In the genomic region with DNA sequence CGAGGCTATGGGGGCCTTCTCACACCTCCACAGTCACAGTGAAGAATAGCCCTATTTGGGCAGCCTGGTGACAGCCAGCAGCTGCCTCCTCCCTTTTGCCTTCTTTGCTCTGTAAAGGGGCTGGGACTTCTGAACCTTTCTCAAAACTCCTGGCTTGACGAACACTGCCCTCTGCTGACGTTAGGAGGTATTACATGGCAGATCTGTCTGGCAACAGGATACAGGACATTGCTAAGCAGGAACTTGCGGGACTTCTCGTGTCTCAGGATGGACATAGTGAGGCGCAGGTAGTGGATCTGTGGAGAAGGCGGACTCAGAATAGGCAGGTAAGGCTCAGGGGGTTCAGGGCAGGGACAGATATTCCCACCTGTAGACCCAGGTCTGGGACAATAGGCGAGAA, we compare ENCODE assay signal across 9 mouse cellular contexts. TPM values are rescaled to one million over a fixed set of nuclear protein-coding genes. Genes with fewer than 3 reads are reported as not detected.
DNase-seq lines count a peak whose midpoint lies in the region; ATAC-seq and TF ChIP-seq lines count a peak whose summit lies in the region.
"Had no signal": no experiment of that assay in that cellular context is flagged by ENCODE, and none has a peak within 500 bp of the region (broad histone marks: within the 10 kb centered on the region; RNA-seq: fewer than 3 reads in every experiment).

No protein-coding gene starts in this region.

- no peak for TF ChIP-seq EP300 in liver, postnatal 0 days (IDR thresholded peaks at IDR 0.05; ENCODE audit: low read depth)

- no peak for TF ChIP-seq POLR2A in bone marrow macrophage, adult 2 months (IDR thresholded peaks at IDR 0.05; ENCODE audit: borderline replicate concordance, low read depth, low read length)

- ATAC-seq in liver, postnatal 0 days = peak; percentile 71
- ATAC-seq in neural tube, embryonic 14.5 days (ENCODE audit: low read depth) = peak; percentile 35; the same call in 1 of the 2 replicates

- DNase-seq in CD4-positive helper T cell, adult 2 months (ENCODE audit: low read depth, low spot score) = peak; percentile 80
- DNase-seq in fibroblast of lung, adult 2 months (ENCODE audit: low read depth) = peak; percentile 71
- DNase-seq in heart, postnatal 10 days = peak; percentile 91 to 95
- DNase-seq in large intestine, adult 2 months (ENCODE audit: low read depth, low spot score) = peak; percentile 64
- DNase-seq in liver, postnatal 0 days = peak; percentile 89
- DNase-seq in telencephalon, adult 2 months (ENCODE audit: low read depth, low spot score) = peak; percentile 60

- no peak overlapping the region for H3K9ac ChIP-seq in liver, postnatal 0 days (replicated peaks)
- no peak overlapping the region for H3K9ac ChIP-seq in neural tube, embryonic 14.5 days (replicated peaks; ENCODE audit: low read depth, low read length)
- H3K9ac ChIP-seq: embryonic facial prominence, embryonic 12.5 days had no signal

- WGBS in large intestine, adult 2 months = 22% methylated on average over 8 of the region's 8 CpGs
- 29% methylated on average over 8 of the region's 8 CpGs for WGBS in liver, postnatal 0 days (ENCODE audit: insufficient replicate concordance)
- WGBS in neural tube, embryonic 14.5 days = 22% methylated on average over 8 of the region's 8 CpGs

- no peak overlapping the region for H3K27ac ChIP-seq in bone marrow macrophage, adult 2 months (ENCODE audit: insufficient read depth, low read depth, low read length)
- H3K27ac ChIP-seq in liver, postnatal 0 days (ENCODE audit: low read depth) = no peak overlapping the region
- H3K27ac ChIP-seq in neural tube, embryonic 14.5 days (ENCODE audit: low read depth, low read length) = no peak overlapping the region
- H3K27ac ChIP-seq: embryonic facial prominence, embryonic 12.5 days had no signal

- no peaks in the 10 kb centered on the region for H3K27me3 ChIP-seq in liver, postnatal 0 days (ENCODE audit: insufficient read depth, low read length)
- no peaks in the 10 kb centered on the region for H3K27me3 ChIP-seq in neural tube, embryonic 14.5 days (ENCODE audit: control insufficient read depth, insufficient read depth, low read length)
- H3K27me3 ChIP-seq: embryonic facial prominence, embryonic 12.5 days had no signal

- intact Hi-C loops in heart, postnatal 10 days (cut with DNase I) = loop anchor here (1.0 kb wide), 1 partner anchor 164 kb away; no protein-coding TSS in a partner anchor

- H3K36me3 ChIP-seq in liver, postnatal 0 days (replicated peaks; ENCODE audit: insufficient read depth, low read length) = peaks cover 93% of the 10 kb centered on the region
- peaks cover 17% of the 10 kb centered on the region for H3K36me3 ChIP-seq in neural tube, embryonic 14.5 days (ENCODE audit: control insufficient read depth, insufficient read depth, low read length)

- no peak overlapping the region for H3K4me3 ChIP-seq in bone marrow macrophage, adult 2 months (ENCODE audit: insufficient read depth, low read length)
- H3K4me3 ChIP-seq in liver, postnatal 0 days (ENCODE audit: low read depth, low read length) = no peak overlapping the region
- H3K4me3 ChIP-seq in neural tube, embryonic 14.5 days (ENCODE audit: low read depth, low read length) = no peak overlapping the region
- H3K4me3 ChIP-seq: embryonic facial prominence, embryonic 12.5 days had no signal

- H3K4me1 ChIP-seq in bone marrow macrophage, adult 2 months (ENCODE audit: control insufficient read depth, insufficient read depth, low read length) = no peaks in the 10 kb centered on the region
- no peaks in the 10 kb centered on the region; the same call in 1 of the 2 replicates for H3K4me1 ChIP-seq in liver, postnatal 0 days (ENCODE audit: insufficient read depth)
- H3K4me1 ChIP-seq in neural tube, embryonic 14.5 days (ENCODE audit: control insufficient read depth, insufficient read depth, low read length) = no peaks in the 10 kb centered on the region
- H3K4me1 ChIP-seq: embryonic facial prominence, embryonic 12.5 days had no signal

- H3K4me2 ChIP-seq in liver, postnatal 0 days (ENCODE audit: low read depth, low read length) = no peak overlapping the region
- no peak overlapping the region for H3K4me2 ChIP-seq in neural tube, embryonic 14.5 days (ENCODE audit: low read depth, low read length)
- H3K4me2 ChIP-seq: embryonic facial prominence, embryonic 12.5 days had no signal

- peak; percentile 31 for TF ChIP-seq CTCF in bone marrow macrophage, adult 2 months (IDR thresholded peaks at IDR 0.05; ENCODE audit: low read depth, low read length)
- peak; percentile 99 for TF ChIP-seq CTCF in liver, postnatal 0 days (IDR thresholded peaks at IDR 0.05; ENCODE audit: low read depth)

- H3K9me3 ChIP-seq in liver, postnatal 0 days (ENCODE audit: low read length) = no peaks in the 10 kb centered on the region
- H3K9me3 ChIP-seq in neural tube, embryonic 14.5 days (ENCODE audit: control insufficient read depth, low read length) = no peaks in the 10 kb centered on the region
- H3K9me3 ChIP-seq: embryonic facial prominence, embryonic 12.5 days had no signal

RNA-seq across cellular contexts. Expression of gene Mst1, which starts 12.3 kb away (rescaled TPM):
- not detected in 2 replicates for polyA plus RNA-seq in bone marrow macrophage, adult 2 months (2012; ENCODE audit: insufficient read depth, insufficient read length, missing spikeins)
- not detected for total RNA-seq in heart, postnatal 10 days (2021)
- polyA plus RNA-seq in large intestine, adult 2 months (2012; rRNA removed) = 0.26 and 0.56 TPM in 2 replicates
- polyA plus RNA-seq in liver, postnatal 0 days (2015; fragmentation: Nextera tagmentation; extraction: Ambion mirVana) = 81.4 and 93.0 TPM in 2 replicates
- polyA plus RNA-seq in neural tube, embryonic 14.5 days (2014; fragmentation: Nextera tagmentation; extraction: Ambion mirVana) = 0.08 TPM in 1 of 2 replicates, not detected in the other

RNA-seq across cellular contexts. Expression of gene Amigo3, which starts 14.9 kb away (rescaled TPM):
- 0.79 and 1.0 TPM in 2 replicates for polyA plus RNA-seq in bone marrow macrophage, adult 2 months (2012; ENCODE audit: insufficient read depth, insufficient read length, missing spikeins)
- total RNA-seq in heart, postnatal 10 days (2021) = 1 to 10 TPM; 1.9 to 2.2 TPM
- 10.7 and 12.7 TPM in 2 replicates for polyA plus RNA-seq in large intestine, adult 2 months (2012; rRNA removed)
- polyA plus RNA-seq in liver, postnatal 0 days (2015; fragmentation: Nextera tagmentation; extraction: Ambion mirVana) = 0.59 and 0.86 TPM in 2 replicates
- 2.8 and 3.5 TPM in 2 replicates for polyA plus RNA-seq in neural tube, embryonic 14.5 days (2014; fragmentation: Nextera tagmentation; extraction: Ambion mirVana)

RNA-seq across cellular contexts. Expression of gene Rnf123, which starts 15.2 kb away (rescaled TPM):
- 23.5 and 24.9 TPM in 2 replicates for polyA plus RNA-seq in bone marrow macrophage, adult 2 months (2012; ENCODE audit: insufficient read depth, insufficient read length, missing spikeins)
- 10 to 100 TPM; 62.5 to 83.1 TPM for total RNA-seq in heart, postnatal 10 days (2021)
- polyA plus RNA-seq in large intestine, adult 2 months (2012; rRNA removed) = 47.7 and 86.0 TPM in 2 replicates
- polyA plus RNA-seq in liver, postnatal 0 days (2015; fragmentation: Nextera tagmentation; extraction: Ambion mirVana) = 45.2 and 50.1 TPM in 2 replicates
- polyA plus RNA-seq in neural tube, embryonic 14.5 days (2014; fragmentation: Nextera tagmentation; extraction: Ambion mirVana) = 47.7 and 55.7 TPM in 2 replicates

RNA-seq across cellular contexts. Expression of gene Gmppb, which starts 18.9 kb away (rescaled TPM):
- 6.7 and 7.1 TPM in 2 replicates for polyA plus RNA-seq in bone marrow macrophage, adult 2 months (2012; ENCODE audit: insufficient read depth, insufficient read length, missing spikeins)
- 10 to 100 TPM; 10.7 to 14.7 TPM for total RNA-seq in heart, postnatal 10 days (2021)
- 75.3 and 77.6 TPM in 2 replicates for polyA plus RNA-seq in large intestine, adult 2 months (2012; rRNA removed)
- 12.2 and 12.6 TPM in 2 replicates for polyA plus RNA-seq in liver, postnatal 0 days (2015; fragmentation: Nextera tagmentation; extraction: Ambion mirVana)
- polyA plus RNA-seq in neural tube, embryonic 14.5 days (2014; fragmentation: Nextera tagmentation; extraction: Ambion mirVana) = 19.5 and 21.2 TPM in 2 replicates

RNA-seq across cellular contexts. Expression of gene Apeh, which starts 26.5 kb away (rescaled TPM):
- polyA plus RNA-seq in bone marrow macrophage, adult 2 months (2012; ENCODE audit: insufficient read depth, insufficient read length, missing spikeins) = 52.2 and 52.7 TPM in 2 replicates
- total RNA-seq in heart, postnatal 10 days (2021) = 10 to 100 TPM; 44.6 to 53.1 TPM
- 173 and 195 TPM in 2 replicates for polyA plus RNA-seq in large intestine, adult 2 months (2012; rRNA removed)
- 67.7 and 75.2 TPM in 2 replicates for polyA plus RNA-seq in liver, postnatal 0 days (2015; fragmentation: Nextera tagmentation; extraction: Ambion mirVana)
- 47.9 and 51.7 TPM in 2 replicates for polyA plus RNA-seq in neural tube, embryonic 14.5 days (2014; fragmentation: Nextera tagmentation; extraction: Ambion mirVana)

Comparison
In these comparisons a context has a peak if more than half of its experiments do, and no peak if none do; other contexts are left out.
1. RNA of gene Mst1, which starts 12.3 kb away (polyA plus RNA-seq): 81.4 to 93.0 TPM in liver, postnatal 0 days; 0.26 to 0.56 TPM in large intestine, adult 2 months, not detected in bone marrow macrophage, adult 2 months and 0.08 TPM in neural tube, embryonic 14.5 days; every median in the first group is over 10 times any median in the second.
2. Peak in every context shown above with its lines, with median percentiles within 50 percentile points of each other: DNase-seq.